Mouse (Mus musculus): ENCODE results near the gene Gnat1.

GRCm38 (mm10) chr9:107657144-107657543 is 22.4 kb downstream of the Gnat1 start:
- no peak for TF ChIP-seq POLR2A (IDR thresholded peaks at IDR 0.05; ENCODE audit: low read depth, low read length)
- TF ChIP-seq CTCF (IDR thresholded peaks at IDR 0.05; ENCODE audit: extremely low read depth, insufficient read depth, insufficient read length, insufficient replicate concordance): no peak

Data from spleen, adult 2 months (tissue).